16 mouse cellular contexts compared by ENCODE assay signal in genomic region chr1:38548671-38549661, GRCm38 (mm10).
DNase-seq lines count a peak whose midpoint lies in the region; ATAC-seq lines count a peak whose summit lies in the region.
"Had no signal": no experiment of that assay in that cellular context is flagged by ENCODE, and none has a peak within 500 bp of the region (broad histone marks: within the 10 kb centered on the region; RNA-seq: fewer than 3 reads in every experiment).

No protein-coding gene starts in this region.

- H3K4me3 ChIP-seq in neural tube, embryonic 15.5 days (replicated peaks): no peak overlapping the region
- H3K4me3 ChIP-seq: heart, embryonic 13.5 days; liver, embryonic 15.5 days had no signal

- no peaks in the 10 kb centered on the region for H3K27me3 ChIP-seq in neural tube, embryonic 15.5 days (replicated peaks)
- no peaks in the 10 kb centered on the region for H3K27me3 ChIP-seq in splenic B cell, adult 2 months (ENCODE audit: control insufficient read depth, insufficient read depth, low read length, poor library complexity, severe bottlenecking)
- H3K27me3 ChIP-seq: heart, embryonic 13.5 days had no signal

- no peaks in the 10 kb centered on the region for H3K36me3 ChIP-seq in neural tube, embryonic 15.5 days
- no peaks in the 10 kb centered on the region for H3K36me3 ChIP-seq in splenic B cell, adult 2 months (ENCODE audit: control insufficient read depth, insufficient read depth, low read length, poor library complexity, severe bottlenecking)
- H3K36me3 ChIP-seq: heart, embryonic 13.5 days; liver, embryonic 15.5 days had no signal

- H3K4me1 ChIP-seq in neural tube, embryonic 15.5 days: peaks cover 49% of the 10 kb centered on the region

- no peak for ATAC-seq in neural tube, embryonic 15.5 days (ENCODE audit: low FRiP score)
- ATAC-seq: forebrain, postnatal 0 days had no signal

- no peak overlapping the region for H3K4me2 ChIP-seq in neural tube, embryonic 15.5 days
- H3K4me2 ChIP-seq: heart, embryonic 13.5 days; liver, embryonic 15.5 days had no signal

- H3K9ac ChIP-seq in neural tube, embryonic 15.5 days (replicated peaks): no peak overlapping the region
- H3K9ac ChIP-seq: forebrain, postnatal 0 days; heart, embryonic 13.5 days; liver, embryonic 15.5 days had no signal

- no peaks in the 10 kb centered on the region for H3K9me3 ChIP-seq in neural tube, embryonic 15.5 days (replicated peaks)
- H3K9me3 ChIP-seq: heart, embryonic 13.5 days; liver, embryonic 15.5 days had no signal

- H3K27ac ChIP-seq in neural tube, embryonic 15.5 days (replicated peaks): no peak overlapping the region
- H3K27ac ChIP-seq: heart, embryonic 13.5 days; liver, embryonic 15.5 days had no signal

- DNase-seq in heart, adult 11 months: peak; percentile 35
- DNase-seq in heart, adult 8-10 months (ENCODE audit: low spot score): no peak
- DNase-seq in neural tube, embryonic 10.5 days (ENCODE audit: extremely low spot score, low spot score): peak; percentile 14
- peak; percentile 17 for DNase-seq in adipocyte (ENCODE audit: low spot score)
- DNase-seq in splenic B cell, adult 2 months (ENCODE audit: low read depth, low spot score): peak; percentile 30
- DNase-seq in left cerebral cortex, adult 11 months (ENCODE audit: low spot score): no peak
- DNase-seq in layer of hippocampus, postnatal 25 days (ENCODE audit: extremely low spot score in 1 of 2, low spot score in 1 of 2): no peak
- DNase-seq: cerebellum, adult 8-10 months; forebrain, postnatal 0 days; kidney, adult 11 months; lung, postnatal 36 days; spleen, adult 18-20 months; thymus, adult 18-20 months had no signal

- WGBS in neural tube, embryonic 15.5 days: 53% methylated on average over 8 of the region's 8 CpGs

Comparison
In these comparisons a context has a peak if more than half of its experiments do, and no peak if none do; other contexts are left out.
1. DNase-seq: peak in heart, adult 11 months (single experiment), neural tube, embryonic 10.5 days (single experiment), adipocyte (single experiment) and splenic B cell, adult 2 months (single experiment); none in heart, adult 8-10 months (single experiment), left cerebral cortex, adult 11 months (single experiment) and layer of hippocampus, postnatal 25 days (0 of 2).